Mouse (Mus musculus): ENCODE measurements around the gene Ppp1r12a. TPM values are rescaled to one million over a fixed set of nuclear protein-coding genes. Genes with fewer than 3 reads are reported as not detected.
A peak's percentile ranks its signal among the peaks of the same experiment; 100 is the strongest.

Ppp1r12a gene
- polyA plus RNA-seq, 1 experiment, result 17.5 TPM

- H3K79me2 ChIP-seq (ENCODE audit: control insufficient read depth, insufficient read depth), result peaks cover 60% of the 10 kb centered on the region
- peak overlapping the region; percentile 89 for H3K4me3 ChIP-seq (ENCODE audit: insufficient read depth, poor library complexity, severe bottlenecking)
- peaks cover 6% of the 10 kb centered on the region for H3K36me3 ChIP-seq (ENCODE audit: control insufficient read depth, insufficient read depth)
- TF ChIP-seq MAX (IDR thresholded peaks at IDR 0.05) (no peak), MYOG (IDR thresholded peaks at IDR 0.05; ENCODE audit: control insufficient read depth, extremely low read depth, insufficient read length) (no peak), CEBPB (IDR thresholded peaks at IDR 0.05; ENCODE audit: low read depth) (no peak), USF1 (IDR thresholded peaks at IDR 0.05; ENCODE audit: low read depth) (no peak), MYOD1 (IDR thresholded peaks at IDR 0.05; ENCODE audit: control insufficient read depth, insufficient read length, low read depth) (no peak), CTCF (IDR thresholded peaks at IDR 0.05; ENCODE audit: control insufficient read depth, insufficient read depth, insufficient read length) (no peak), FOSL1 (IDR thresholded peaks at IDR 0.05; ENCODE audit: insufficient read depth, low read length, poor library complexity, severe bottlenecking) (no peak)
- peak overlapping the region; percentile 100 for H3ac ChIP-seq (ENCODE audit: control insufficient read depth, insufficient read length, low read depth)
- peaks cover 56% of the 10 kb centered on the region for H3K79me3 ChIP-seq (ENCODE audit: low read depth)
- no peaks in the 10 kb centered on the region for H3K27me3 ChIP-seq (ENCODE audit: control insufficient read depth, insufficient read depth, insufficient read length)
These were observed 1.0 kb downstream of the Ppp1r12a start for GRCm38 (mm10) chr10:108163021-108163410.

GRCm38 (mm10) chr10:108163451-108163850 lies 1.5 kb downstream of the Ppp1r12a start:
- Histone ChIP-seq H3K79me3 (ENCODE audit: low read depth) (peaks cover 60% of the 10 kb centered on the region), H3K79me2 (ENCODE audit: control insufficient read depth, insufficient read depth) (peaks cover 65% of the 10 kb centered on the region), H3K27me3 (ENCODE audit: control insufficient read depth, insufficient read depth, insufficient read length) (no peaks in the 10 kb centered on the region), H3K4me3 (ENCODE audit: insufficient read depth, poor library complexity, severe bottlenecking) (peak overlapping the region; percentile 89), H3K36me3 (ENCODE audit: control insufficient read depth, insufficient read depth) (peaks cover 6% of the 10 kb centered on the region), H3ac (ENCODE audit: control insufficient read depth, insufficient read length, low read depth) (peak overlapping the region; percentile 100)
- TF ChIP-seq MAX (IDR thresholded peaks at IDR 0.05) (no peak), CEBPB (IDR thresholded peaks at IDR 0.05; ENCODE audit: low read depth) (no peak), MYOG (IDR thresholded peaks at IDR 0.05; ENCODE audit: control insufficient read depth, extremely low read depth, insufficient read length) (no peak), FOSL1 (IDR thresholded peaks at IDR 0.05; ENCODE audit: insufficient read depth, low read length, poor library complexity, severe bottlenecking) (no peak), MYOD1 (IDR thresholded peaks at IDR 0.05; ENCODE audit: control insufficient read depth, insufficient read length, low read depth) (no peak), USF1 (IDR thresholded peaks at IDR 0.05; ENCODE audit: low read depth) (no peak), CTCF (IDR thresholded peaks at IDR 0.05; ENCODE audit: control insufficient read depth, insufficient read depth, insufficient read length) (no peak)

- Histone ChIP-seq H3K4me3 (ENCODE audit: insufficient read depth, poor library complexity, severe bottlenecking) (no peak overlapping the region), H3K36me3 (ENCODE audit: control insufficient read depth, insufficient read depth) (peaks cover 6% of the 10 kb centered on the region), H3K79me2 (ENCODE audit: control insufficient read depth, insufficient read depth) (peaks cover 100% of the 10 kb centered on the region), H3K79me3 (ENCODE audit: low read depth) (peaks cover 93% of the 10 kb centered on the region), H3K27me3 (ENCODE audit: control insufficient read depth, insufficient read depth, insufficient read length) (no peaks in the 10 kb centered on the region), H3ac (ENCODE audit: control insufficient read depth, insufficient read length, low read depth) (no peak overlapping the region)
- TF ChIP-seq CEBPB (IDR thresholded peaks at IDR 0.05; ENCODE audit: low read depth) (no peak), USF1 (IDR thresholded peaks at IDR 0.05; ENCODE audit: low read depth) (no peak), MYOD1 (IDR thresholded peaks at IDR 0.05; ENCODE audit: control insufficient read depth, insufficient read length, low read depth) (no peak), FOSL1 (IDR thresholded peaks at IDR 0.05; ENCODE audit: insufficient read depth, low read length, poor library complexity, severe bottlenecking) (no peak), CTCF (IDR thresholded peaks at IDR 0.05; ENCODE audit: control insufficient read depth, insufficient read depth, insufficient read length) (no peak), MAX (IDR thresholded peaks at IDR 0.05) (no peak), MYOG (IDR thresholded peaks at IDR 0.05; ENCODE audit: control insufficient read depth, extremely low read depth, insufficient read length) (no peak)
These were observed 5.8 kb downstream of the Ppp1r12a start for GRCm38 (mm10) chr10:108167823-108168222.

GRCm38 (mm10) chr10:108170818-108171217 lies 8.8 kb downstream of the Ppp1r12a start:
- Histone ChIP-seq H3ac (ENCODE audit: control insufficient read depth, insufficient read length, low read depth) (no peak overlapping the region), H3K4me3 (ENCODE audit: insufficient read depth, poor library complexity, severe bottlenecking) (no peak overlapping the region), H3K79me2 (ENCODE audit: control insufficient read depth, insufficient read depth) (peaks cover 96% of the 10 kb centered on the region), H3K27me3 (ENCODE audit: control insufficient read depth, insufficient read depth, insufficient read length) (no peaks in the 10 kb centered on the region), H3K36me3 (ENCODE audit: control insufficient read depth, insufficient read depth) (peaks cover 10% of the 10 kb centered on the region), H3K79me3 (ENCODE audit: low read depth) (peaks cover 85% of the 10 kb centered on the region)
- no peak for TF ChIP-seq FOSL1 (IDR thresholded peaks at IDR 0.05; ENCODE audit: insufficient read depth, low read length, poor library complexity, severe bottlenecking)
- TF ChIP-seq USF1 (IDR thresholded peaks at IDR 0.05; ENCODE audit: low read depth), result no peak

DNA sequence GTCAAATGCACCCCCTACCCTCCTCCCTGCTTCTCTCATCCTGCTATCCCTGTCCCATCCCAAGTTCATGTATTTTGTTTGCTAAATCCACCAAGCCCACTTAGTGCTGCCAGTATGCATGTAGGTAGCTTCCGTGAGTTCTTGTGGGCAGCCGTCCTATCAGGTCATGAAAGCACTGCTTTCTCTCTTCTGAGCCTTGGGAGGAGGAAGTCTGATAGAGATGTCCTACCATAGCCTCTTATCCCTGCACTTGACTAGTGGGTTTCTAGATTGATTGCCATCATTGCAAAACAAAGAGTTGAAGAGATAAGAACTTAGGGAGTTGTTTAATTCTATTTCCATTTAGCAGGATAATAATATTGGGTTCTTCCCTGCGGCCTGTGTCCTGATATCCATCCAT lies 9.6 kb downstream of the Ppp1r12a start:
- H3ac ChIP-seq (ENCODE audit: control insufficient read depth, insufficient read length, low read depth), result no peak overlapping the region
- peaks cover 85% of the 10 kb centered on the region for H3K79me3 ChIP-seq (ENCODE audit: low read depth)
- H3K27me3 ChIP-seq (ENCODE audit: control insufficient read depth, insufficient read depth, insufficient read length), result no peaks in the 10 kb centered on the region
- H3K79me2 ChIP-seq (ENCODE audit: control insufficient read depth, insufficient read depth), result peaks cover 96% of the 10 kb centered on the region
- H3K36me3 ChIP-seq (ENCODE audit: control insufficient read depth, insufficient read depth), result peaks cover 10% of the 10 kb centered on the region
- no peak overlapping the region for H3K4me3 ChIP-seq (ENCODE audit: insufficient read depth, poor library complexity, severe bottlenecking)
- no peak for TF ChIP-seq MAX (IDR thresholded peaks at IDR 0.05)
- no peak for TF ChIP-seq MYOD1 (IDR thresholded peaks at IDR 0.05; ENCODE audit: control insufficient read depth, insufficient read length, low read depth)
- TF ChIP-seq USF1 (IDR thresholded peaks at IDR 0.05; ENCODE audit: low read depth), result no peak
- no peak for TF ChIP-seq CEBPB (IDR thresholded peaks at IDR 0.05; ENCODE audit: low read depth)
- no peak for TF ChIP-seq CTCF (IDR thresholded peaks at IDR 0.05; ENCODE audit: control insufficient read depth, insufficient read depth, insufficient read length)
- no peak for TF ChIP-seq MYOG (IDR thresholded peaks at IDR 0.05; ENCODE audit: control insufficient read depth, extremely low read depth, insufficient read length)
- TF ChIP-seq FOSL1 (IDR thresholded peaks at IDR 0.05; ENCODE audit: insufficient read depth, low read length, poor library complexity, severe bottlenecking), result no peak
